Mouse (Mus musculus) gastrocnemius, postnatal 14 days (tissue): ENCODE measurements around the gene Gja1. TPM values are rescaled to one million over a fixed set of nuclear protein-coding genes. Genes with fewer than 3 reads are reported as not detected.
"Not testable (repeated sequence)": the region's sequence is repeated elsewhere in the genome, so short reads cannot be mapped to it uniquely, and the experiment has no call there.

Source experiments
- DNase-seq: peaks from one replicate; pipeline ENCODE4 v3.0.0; 2021; ENCODE audit warnings: mixed read lengths
- intact Hi-C: fragments of 180-260 bp; cut with DNase I; formaldehyde crosslinking; loops from one replicate; pipeline ENCODE4 v1.15.1; 2025; ENCODE audit warnings: low total_unique reads
- long read RNA-seq, 2 experiments: library from polyadenylated mRNA; stranded (forward); transcript quantifications; one replicate each; pipeline ENCODE4 v2.0.0; 2021
- total RNA-seq, 2 experiments: library from RNA; stranded (reverse); gene quantifications; 2 replicates each; pipeline ENCODE4 v1.2.3; 2021

The Gja1 gene
- total RNA-seq: 10 to 100 TPM; 24.2 to 27.2 TPM
- long read RNA-seq, experiment 1, transcript Gja1-201 (2 exons, 3,071 nt): major isoform, 37 of 42 reads
- long read RNA-seq, experiment 1, partial matches to known transcripts: 4 of 42 reads
- long read RNA-seq, experiment 1, other reads (novel, unspliced or antisense): 1 of 42 reads
- long read RNA-seq, experiment 2, transcript Gja1-201 (2 exons, 3,071 nt): major isoform, 51 of 56 reads
- long read RNA-seq, experiment 2, partial matches to known transcripts: 5 of 56 reads
- long read RNA-seq, experiment 2, other reads (novel, unspliced or antisense): 0 of 56 reads

DNA sequence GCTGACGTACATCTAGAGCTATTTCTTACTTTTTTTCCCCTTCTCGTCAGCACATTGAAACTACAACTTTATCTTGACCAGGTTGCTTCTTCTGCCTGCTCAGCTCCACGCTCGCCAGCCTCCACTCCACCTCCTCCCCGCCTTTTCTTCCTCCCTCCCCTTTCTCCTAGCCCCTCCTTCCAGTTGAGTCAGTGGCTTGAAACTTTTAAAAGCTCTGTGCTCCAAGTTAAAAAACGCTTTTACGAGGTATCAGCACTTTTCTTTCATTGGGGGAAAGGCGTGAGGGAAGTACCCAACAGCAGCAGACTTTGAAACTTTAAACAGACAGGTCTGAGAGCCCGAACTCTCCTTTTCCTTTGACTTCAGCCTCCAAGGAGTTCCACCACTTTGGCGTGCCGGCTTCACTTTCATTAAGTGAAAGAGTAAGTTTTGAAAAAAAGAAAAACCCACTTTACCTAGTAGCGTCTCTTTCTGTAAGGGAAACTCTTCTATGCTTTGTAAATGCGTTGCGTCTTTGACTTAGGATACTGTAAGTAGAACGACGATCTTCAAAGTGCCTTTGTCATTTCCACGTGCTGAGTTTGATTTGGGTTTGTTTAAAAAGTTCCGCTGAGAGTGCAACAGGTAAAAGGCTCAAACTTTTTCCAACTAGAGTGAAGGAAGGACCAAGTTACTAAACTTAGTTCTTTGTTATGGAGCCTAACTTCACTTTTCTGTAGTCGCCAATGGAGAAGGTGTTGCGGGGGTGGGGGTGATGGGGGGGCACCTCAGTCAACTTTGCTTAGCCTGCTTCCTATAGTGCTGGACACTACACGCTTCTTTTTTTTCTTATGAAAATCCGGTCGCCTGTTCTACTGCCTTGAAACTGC, at the start of gene Gja1:
Gene Gja1 (plus strand): TSS at position 234 of the 869 bp plus-strand sequence.
- intact Hi-C loops: no loop called here
- peak; percentile 42 for DNase-seq

DNA sequence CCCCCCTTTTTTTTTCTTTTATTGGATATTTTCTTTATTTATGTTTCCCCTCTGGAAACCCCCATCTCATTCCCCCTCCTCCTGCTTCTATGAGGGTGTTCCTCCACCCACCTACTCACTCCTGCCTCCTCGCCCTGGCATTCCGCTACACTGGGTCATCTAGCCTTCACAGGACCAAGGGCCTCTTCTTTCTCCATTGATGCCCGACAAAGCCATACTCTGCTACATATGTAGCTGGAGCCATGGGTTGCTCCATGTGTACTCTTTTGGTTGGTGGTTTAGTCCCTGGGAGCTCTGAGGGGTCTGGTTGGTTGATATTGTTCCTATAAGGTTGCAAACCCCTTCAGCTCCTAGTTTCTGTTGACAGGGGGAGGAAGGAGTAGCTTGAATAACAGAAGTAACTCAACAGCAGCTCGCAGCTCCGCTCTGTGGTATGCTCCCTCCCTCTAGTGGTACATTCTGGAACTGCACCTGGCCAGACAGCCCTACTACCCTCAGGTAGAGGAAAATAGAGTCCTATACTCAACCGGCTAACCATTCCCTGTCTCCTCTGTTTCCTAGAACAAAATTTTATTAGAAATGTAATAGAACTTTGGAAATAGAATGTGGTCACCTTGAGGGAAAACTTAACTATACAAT, 38.2 kb upstream of the Gja1 start:
- peak; percentile 78 for DNase-seq
- intact Hi-C loops: no loop called here

DNA sequence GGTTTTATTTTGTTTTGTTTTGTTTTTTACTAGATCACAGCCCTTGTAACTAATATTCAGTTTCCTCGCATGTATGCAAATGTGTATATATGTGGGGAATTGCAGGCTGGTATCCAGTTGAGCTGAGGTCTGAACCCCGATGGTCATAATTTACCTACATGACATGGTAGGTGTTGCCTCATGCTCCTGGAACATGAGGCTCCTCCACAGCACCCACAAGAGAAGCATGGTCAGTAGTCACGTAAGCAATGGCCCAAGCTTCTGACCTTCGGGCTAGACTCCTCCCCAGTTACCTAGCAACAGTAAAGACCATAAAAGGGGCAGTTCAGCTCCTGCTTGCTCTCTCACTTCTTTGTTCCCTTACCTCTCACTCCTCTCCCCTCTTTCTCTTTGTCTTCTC, 16.7 kb upstream of the Gja1 start:
- intact Hi-C loops: no loop called here
- DNase-seq: no peak

DNA sequence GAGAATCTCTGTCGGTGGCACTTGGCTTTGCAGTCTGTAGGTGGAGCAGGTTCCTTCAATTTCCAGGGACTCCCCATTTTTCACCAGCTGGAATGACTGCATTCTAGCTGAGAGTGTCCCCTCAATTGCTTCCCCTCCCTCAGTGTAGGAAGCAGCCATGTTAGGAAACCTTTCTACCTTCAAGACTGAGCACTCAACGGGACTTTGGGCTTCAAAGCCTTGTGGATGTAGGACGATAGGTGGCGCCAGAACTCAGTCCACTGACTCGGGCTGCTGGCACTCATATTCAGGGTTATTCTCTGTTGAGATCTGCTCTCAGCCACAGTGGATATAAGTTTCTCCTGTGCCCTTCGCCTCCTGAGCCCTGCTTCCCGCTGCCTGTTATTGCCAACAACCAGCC, 8.1 kb upstream of the Gja1 start:
- intact Hi-C loops: no loop called here
- DNase-seq: peak; percentile 68

DNA sequence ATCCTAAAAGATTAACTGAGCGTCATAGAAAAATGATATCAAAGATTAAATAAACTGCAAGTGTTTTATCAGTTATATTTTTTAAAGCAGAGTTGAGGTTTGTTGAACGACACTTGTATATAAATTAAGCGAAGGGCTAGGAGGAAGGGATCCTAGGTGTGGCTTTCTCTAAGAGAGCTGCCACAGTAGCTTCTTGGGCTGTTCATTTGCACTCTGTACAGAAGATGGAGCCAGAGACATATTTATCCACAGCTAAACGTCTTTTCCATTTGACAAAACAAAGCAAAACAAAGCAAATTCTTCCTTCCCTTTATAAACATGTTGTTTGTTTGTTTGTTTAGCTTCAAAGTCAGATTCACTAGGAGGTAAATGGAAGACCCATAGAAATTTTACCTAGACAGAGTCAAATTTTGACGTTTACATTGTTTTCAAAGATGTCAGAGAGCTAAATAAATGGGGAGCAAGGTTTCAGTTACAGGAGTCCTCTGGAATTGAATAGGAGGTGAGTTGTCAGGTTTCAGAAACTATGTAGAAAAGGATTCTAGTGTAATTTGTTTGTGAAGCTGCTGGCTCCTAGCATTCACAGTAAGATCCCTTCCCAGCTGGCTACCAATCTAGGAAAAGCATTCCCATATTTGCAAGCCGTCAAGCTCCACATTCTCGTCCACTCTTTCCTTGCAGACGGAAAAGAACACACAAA, 4.0 kb upstream of the Gja1 start:
- DNase-seq: no peak

DNA sequence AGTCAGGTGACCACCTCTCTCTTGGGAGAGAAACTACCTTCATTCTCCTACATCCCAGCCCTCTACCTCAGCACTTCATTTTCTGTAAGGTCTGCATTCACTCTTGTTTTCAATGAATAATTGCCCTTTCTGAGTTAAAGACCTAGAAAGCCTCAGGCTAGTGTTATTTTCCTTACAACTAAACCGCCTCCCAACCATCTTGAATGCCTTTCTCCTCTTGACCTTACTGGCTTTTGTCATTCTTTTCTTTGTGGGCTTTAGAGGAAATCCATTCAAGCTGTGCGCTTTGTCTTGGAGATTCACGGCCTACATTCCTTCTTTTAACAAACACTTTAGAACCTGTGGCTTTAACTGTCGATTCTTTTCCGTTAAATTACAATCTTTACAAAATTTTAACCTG, 3.0 kb upstream of the Gja1 start:
- intact Hi-C loops: loop anchor here (5.0 kb wide), 1 partner anchor 628 kb away; no protein-coding TSS in a partner anchor
- no peak for DNase-seq

More for the DNA sequence above, 4.0 kb upstream of the Gja1 start:
- intact Hi-C loops: loop anchor here (5.0 kb wide), 1 partner anchor 629 kb away; no protein-coding TSS in a partner anchor

DNA sequence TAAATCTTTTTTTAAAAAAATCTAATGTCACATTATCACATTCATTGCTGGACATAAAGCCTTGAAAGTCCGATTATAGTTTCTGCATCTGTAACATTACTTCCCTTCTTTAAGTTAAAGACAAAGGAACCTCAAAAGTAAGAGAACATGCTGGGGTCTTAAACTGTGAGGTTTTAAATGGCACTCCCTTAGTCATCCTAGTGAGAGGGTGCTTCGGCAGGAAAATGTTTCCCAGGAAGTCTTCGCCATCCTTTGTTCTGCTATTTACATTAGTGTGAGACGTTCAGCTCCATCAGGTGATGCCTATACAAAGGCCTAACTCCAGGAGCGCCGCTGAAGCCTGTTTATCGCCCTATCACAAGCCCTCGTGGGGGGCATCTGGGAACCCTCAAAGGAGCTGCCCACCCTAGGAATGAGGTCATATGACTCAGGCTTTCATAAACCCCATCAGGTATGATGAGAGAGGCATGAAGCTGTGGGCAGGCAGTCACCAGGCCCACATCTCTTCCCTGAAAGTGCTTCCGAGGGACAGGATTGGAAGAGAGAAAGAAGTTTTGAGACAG, 1.1 kb upstream of the Gja1 start:
- DNase-seq: no peak
- intact Hi-C loops: no loop called here

DNA sequence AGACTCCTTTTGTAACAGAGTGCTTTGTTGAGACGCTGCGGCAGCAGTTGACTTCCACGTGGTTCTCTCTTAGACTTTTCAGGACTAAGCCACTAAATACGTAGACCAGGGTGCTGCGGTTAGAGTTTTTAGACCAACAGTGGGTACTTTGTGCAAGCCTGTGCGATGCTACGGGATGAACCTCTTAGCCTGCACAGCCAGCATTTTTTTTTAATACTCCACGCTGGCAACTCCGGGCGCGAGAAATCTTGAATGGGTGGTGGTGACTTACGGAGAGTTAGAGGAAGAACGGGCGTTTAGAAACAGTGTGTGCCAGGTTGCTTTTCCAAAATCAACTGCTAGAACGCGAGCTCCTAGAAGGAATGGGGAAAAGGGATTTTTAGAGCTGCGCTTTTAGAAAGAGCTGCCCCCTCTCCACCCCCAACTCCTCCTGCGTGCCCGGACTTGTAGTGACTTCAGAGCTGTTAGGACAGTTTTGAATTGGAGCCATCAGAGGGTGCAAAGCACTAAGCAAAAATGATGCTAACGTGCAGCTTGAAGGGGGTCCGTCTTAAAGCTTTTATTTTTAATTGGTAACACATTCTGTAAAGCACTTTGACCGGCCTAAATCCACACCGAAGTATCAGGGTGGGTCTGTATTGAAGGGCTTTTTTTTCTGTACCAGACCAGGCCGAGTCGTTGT, 977 bp downstream of the Gja1 start:
- intact Hi-C loops: no loop called here
- no peak for DNase-seq

DNA sequence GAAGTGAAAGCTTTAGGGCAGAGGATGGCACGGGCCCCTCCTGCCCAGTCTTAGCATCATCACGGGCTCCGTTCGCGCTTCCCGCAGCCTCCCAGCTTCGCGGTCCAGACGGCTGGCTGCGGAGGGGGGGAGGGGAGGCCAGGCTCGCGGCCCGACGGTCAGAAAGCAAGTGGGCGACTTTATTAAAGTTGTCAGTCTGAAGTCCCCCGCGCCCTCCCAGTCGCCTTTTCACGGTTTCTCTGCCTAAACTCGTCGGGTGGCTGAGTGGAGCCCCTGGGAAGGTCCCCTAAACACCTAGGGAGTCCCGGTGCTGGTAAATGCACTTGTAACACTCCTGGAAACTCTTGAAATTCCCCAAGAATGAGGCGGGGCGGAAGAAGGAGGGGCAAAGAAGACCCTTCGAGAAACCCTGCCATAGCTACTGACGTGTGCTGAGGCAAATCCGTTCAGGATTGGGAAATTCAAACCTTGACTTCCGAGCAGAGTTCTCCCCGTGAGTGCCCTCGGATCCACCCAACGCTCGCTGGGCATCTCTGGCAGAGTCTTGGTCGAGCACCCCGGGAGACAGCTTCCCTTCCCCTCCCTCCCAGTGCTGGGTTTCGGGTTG, 1.6 kb downstream of the Gja1 start:
- DNase-seq: peak; percentile 28
- intact Hi-C loops: no loop called here

DNA sequence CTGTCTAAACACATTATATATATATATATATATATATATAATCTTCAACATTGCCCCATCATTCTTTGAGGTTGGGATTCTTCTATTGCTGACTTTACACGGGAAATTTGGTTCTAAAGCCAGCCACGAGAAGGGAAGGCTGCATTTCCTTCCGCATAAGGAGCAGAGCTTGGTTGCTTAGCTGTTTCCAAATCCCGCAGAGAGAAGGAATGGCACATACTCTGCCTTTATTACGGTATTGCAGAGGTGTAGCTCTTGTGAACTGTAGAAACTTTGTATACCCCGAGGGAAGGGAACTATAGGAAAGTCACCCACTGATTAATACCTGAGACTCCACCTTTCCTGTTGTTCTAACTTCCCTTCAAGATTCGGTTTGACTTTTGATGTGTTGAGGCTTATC, 2.6 kb downstream of the Gja1 start:
- intact Hi-C loops: no loop called here
- no peak for DNase-seq

DNA sequence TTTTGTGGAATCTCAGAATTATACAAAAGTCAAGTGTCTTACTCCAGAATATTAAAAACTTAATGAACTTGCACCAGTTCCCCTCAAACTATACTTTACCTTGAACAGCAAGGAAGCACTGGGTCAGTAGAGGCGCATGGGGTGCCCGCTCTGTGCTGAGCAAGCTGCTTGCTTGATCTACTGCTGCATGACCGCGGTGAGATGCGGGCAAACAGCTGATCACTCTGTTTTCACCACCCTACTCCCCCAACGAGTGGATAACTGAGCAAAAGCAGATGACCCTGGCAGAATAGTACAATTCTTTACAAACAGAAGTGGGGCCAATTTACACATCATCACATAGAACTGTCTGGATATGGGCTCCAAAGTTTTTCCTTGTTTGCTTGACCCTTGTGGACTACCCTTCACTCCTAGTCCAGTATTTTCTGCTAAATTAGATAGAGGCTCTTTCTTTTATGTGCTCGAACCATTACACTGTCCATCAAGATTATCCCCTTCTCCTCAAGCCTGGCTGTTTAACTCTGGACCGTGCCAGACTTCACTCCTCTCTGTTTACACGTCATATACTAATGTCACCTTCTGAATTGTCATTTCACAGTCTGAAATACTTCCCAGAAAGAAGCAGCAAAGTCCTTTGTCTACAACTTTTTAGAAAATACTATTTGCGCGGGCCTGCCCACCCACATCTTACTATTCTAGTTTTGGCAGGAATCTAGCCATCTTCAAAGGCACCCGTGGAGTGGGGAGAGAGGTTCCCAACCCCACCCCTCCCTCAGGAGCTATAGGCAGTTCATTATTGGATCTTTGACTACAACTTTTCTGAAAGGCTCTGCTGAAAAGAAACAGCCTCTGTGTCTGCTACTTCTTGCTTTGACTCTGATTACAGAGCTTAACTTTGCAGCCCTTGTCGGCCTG, 8.3 kb downstream of the Gja1 start:
- intact Hi-C loops: no loop called here
- no peak for DNase-seq

DNA sequence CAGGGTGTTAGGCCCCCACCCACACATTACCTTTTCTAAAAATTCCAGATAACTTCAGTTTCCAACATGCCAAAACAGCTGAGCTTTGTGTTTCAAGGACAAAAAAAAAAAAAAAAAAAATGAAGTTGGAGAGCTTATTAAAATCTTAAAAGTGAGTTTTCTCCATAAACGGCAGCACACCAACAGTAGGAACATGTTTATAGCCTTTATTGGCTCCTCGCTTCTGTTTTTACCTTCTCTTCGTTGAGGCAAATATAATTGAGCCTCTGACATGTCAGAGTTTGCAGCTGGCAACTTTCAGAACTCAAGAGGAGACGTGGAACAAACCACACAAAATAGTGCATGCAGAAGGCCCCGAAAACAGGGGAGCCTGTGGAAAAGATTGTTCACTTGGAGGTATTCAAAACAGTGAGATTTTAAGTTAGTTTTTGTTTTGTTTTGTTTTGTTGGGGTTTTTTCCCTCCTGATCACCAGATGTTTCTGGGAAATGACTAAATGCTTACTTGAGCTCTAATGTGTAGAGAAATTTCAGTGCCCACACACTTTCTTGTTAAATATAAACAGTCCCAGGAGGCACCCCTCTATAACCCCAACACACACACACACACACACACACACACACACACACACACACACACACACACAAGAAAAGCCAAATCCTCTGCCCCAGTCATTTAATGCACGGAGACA, 16.1 kb downstream of the Gja1 start:
- DNase-seq: no peak
- intact Hi-C loops: loop anchor here (10.0 kb wide), 1 partner anchor 452 kb away; no protein-coding TSS in a partner anchor

DNA sequence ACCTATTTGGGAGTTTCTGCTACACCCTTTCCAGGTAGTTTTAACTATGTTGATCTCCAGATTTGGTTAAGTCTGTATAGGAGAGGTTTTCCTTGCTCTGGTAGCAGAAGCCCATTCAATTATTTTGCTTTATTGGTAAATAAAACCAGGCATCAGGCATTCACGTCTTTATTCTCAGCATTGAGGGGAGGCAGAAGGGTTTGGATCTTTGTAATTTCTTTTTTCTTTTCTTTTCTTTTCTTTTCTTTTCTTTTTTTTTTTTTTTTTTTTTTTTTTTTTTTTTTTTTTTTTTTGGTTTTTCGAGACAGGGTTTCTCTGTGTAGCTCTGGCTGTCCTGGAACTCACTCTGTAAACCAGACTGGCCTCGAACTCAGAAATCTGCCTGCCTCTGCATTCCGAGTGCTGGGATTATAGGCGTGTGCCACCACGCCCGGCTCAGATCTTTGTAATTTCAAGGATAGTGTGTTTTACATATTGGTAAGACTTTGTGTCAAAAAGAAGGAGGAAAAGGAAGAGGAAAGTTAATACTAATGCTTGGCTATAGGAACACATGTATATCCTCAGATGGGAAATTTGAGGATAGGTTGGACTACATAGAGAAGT, 16.8 kb downstream of the Gja1 start:
- intact Hi-C loops: loop anchor here (10.0 kb wide), 1 partner anchor 451 kb away; no protein-coding TSS in a partner anchor

DNA sequence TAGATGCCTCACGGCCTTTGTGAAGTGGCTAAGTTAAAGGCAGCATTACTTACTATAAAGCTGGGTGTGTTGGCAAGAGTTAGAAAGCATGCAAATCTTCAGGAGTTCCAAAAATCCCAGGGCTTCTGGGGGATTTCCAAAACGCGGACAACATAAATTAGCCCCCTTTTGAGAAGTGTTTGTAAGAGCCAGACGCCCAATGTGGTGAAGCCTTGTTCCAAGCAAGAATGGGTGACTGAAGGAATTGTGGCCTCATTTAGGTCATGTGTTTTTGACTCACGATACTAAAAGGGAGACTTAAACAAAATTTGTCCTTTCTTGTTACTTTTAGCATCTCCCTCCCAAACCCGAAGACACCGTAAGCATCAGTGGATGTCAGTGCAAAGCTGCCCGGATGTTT, 20.7 kb downstream of the Gja1 start:
- DNase-seq: no peak
- intact Hi-C loops: loop anchor here (10.0 kb wide), 1 partner anchor 447 kb away; no protein-coding TSS in a partner anchor

More for the DNA sequence above, 16.8 kb downstream of the Gja1 start:
- not testable (repeated sequence) for DNase-seq

DNA sequence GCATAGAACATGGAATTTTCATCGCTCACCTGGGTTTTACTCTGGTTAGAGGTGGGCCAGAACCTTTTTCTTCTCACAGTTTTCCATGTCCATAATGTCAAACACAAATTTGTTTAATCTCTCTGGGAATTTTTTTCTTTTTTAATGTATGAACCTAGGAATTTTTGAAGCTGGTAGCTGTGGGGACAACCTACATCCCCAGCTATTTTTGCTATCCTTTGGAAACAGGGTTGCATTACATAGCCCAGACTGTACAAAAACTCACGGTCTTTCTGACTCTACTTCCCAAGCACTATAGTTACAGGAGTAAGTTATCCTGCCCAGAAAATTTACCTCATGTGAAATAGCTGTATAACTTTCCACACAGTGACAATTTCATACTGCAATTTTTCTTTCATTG, 21.2 kb downstream of the Gja1 start:
- DNase-seq: no peak
- intact Hi-C loops: loop anchor here (10.0 kb wide), 1 partner anchor 446 kb away; no protein-coding TSS in a partner anchor

DNA sequence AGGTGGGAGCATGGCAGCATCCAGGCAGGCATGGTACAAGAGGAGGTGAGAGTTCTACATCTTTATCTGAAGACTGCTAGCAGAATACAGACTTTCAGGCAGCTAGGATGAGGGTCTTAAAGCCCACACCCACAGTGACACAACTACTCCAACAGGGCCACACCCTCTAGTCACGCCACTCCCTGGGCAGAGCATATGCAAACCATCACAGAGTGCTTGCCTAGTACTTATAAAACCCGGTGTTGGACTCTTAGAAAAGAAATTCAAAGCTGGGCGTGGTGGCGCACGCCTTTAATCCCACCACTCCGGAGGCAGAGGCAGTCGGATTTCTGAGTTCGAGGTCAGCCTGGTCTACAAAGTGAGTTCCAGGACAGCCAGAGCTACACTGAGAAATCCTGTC, 24.3 kb downstream of the Gja1 start:
- intact Hi-C loops, DNase-seq: not testable (repeated sequence)
